Comparison of ENCODE assay signal across 12 mouse cellular contexts in genomic region chr14:21589620-21590019, GRCm38 (mm10).
A peak's percentile ranks its signal among the peaks of the same experiment; 100 is the strongest.
DNase-seq lines count a peak whose midpoint lies in the region; ATAC-seq lines count a peak whose summit lies in the region.
"Had no signal": no experiment of that assay in that cellular context is flagged by ENCODE, and none has a peak within 500 bp of the region (broad histone marks: within the 10 kb centered on the region; RNA-seq: fewer than 3 reads in every experiment).

No protein-coding gene starts in this region.

- no peaks in the 10 kb centered on the region for H3K36me3 ChIP-seq in heart, embryonic 10.5 days

- peak; percentile 38 for DNase-seq in layer of hippocampus, adult 9-11 months
- DNase-seq in layer of hippocampus, postnatal 25 days (ENCODE audit: extremely low spot score in 1 of 2, low spot score in 1 of 2), result no peak
- peak; percentile 14 for DNase-seq in adipocyte (ENCODE audit: low spot score)
- peak; percentile 88 for DNase-seq in cerebellum, adult 9-11 months
- DNase-seq in heart, embryonic 10.5 days (ENCODE audit: low spot score), result no peak
- no peak for DNase-seq in T-cell, adult 2 months (ENCODE audit: low spot score)
- DNase-seq in retina, embryonic 14.5 days (ENCODE audit: low spot score), result no peak
- DNase-seq: thymus, postnatal 4 days had no signal

- H3K27ac ChIP-seq in heart, embryonic 10.5 days, result 0 out of 2 replicates have a peak overlapping the region, but pooled peaks have one; percentile 33
- H3K27ac ChIP-seq: embryonic facial prominence, embryonic 13.5 days; kidney, embryonic 15.5 days; limb, embryonic 12.5 days had no signal

- no peaks in the 10 kb centered on the region for H3K27me3 ChIP-seq in heart, embryonic 10.5 days (ENCODE audit: insufficient read depth, poor library complexity, severe bottlenecking)
- H3K27me3 ChIP-seq: embryonic facial prominence, embryonic 13.5 days; kidney, embryonic 15.5 days; limb, embryonic 12.5 days had no signal

- no peak for ATAC-seq in megakaryocyte progenitor cell, adult 5-6 weeks (replicated peaks; ENCODE audit: poor library complexity)

- WGBS in heart, embryonic 10.5 days, result 87% methylated on average over 7 of the region's 7 CpGs

- H3K9me3 ChIP-seq in heart, embryonic 10.5 days, result no peaks in the 10 kb centered on the region
- H3K9me3 ChIP-seq: embryonic facial prominence, embryonic 13.5 days; kidney, embryonic 15.5 days had no signal

- peaks cover 33% of the 10 kb centered on the region for H3K4me1 ChIP-seq in heart, embryonic 10.5 days

- no peak overlapping the region for H3K4me3 ChIP-seq in heart, embryonic 10.5 days
- H3K4me3 ChIP-seq: embryonic facial prominence, embryonic 13.5 days; kidney, embryonic 15.5 days; limb, embryonic 12.5 days had no signal

Comparison
In these comparisons a context has a peak if more than half of its experiments do, and no peak if none do; other contexts are left out.
1. DNase-seq: peak in layer of hippocampus, adult 9-11 months (single experiment), adipocyte (single experiment) and cerebellum, adult 9-11 months (single experiment); none in layer of hippocampus, postnatal 25 days (0 of 2), heart, embryonic 10.5 days (single experiment), T-cell, adult 2 months (single experiment) and retina, embryonic 14.5 days (single experiment).